Mouse (Mus musculus): ENCODE measurements at regions not wholly inside any gene's neighbourhood (a gene's known extent, or its start where the extent isn't known, plus 50 kb on each side); places are given as distances from the start of the nearest gene placed in this dataset.
"Not testable (repeated sequence)": the region's sequence is repeated elsewhere in the genome, so short reads cannot be mapped to it uniquely, and the experiment has no call there.

DNA sequence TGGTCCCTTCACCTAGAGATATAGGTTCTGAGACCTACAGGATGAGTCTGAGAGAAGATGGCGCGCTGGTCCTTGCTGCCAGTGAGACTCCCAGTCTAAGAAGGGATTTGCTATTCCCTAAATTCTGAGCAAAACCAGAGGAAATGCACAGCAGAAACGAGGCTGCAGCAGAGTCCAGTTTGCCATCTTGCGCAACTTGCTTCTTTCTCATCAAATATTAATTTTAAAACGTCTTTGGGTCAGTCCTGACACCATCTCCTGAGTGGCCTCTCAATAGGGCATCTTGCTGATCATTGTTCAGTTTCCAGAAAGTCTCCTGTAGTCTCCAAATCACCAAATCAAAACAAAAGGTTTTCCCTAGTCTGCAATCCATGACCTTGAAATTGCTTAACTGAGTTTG, 74.8 kb upstream of the Tcerg1l start:
- H3K4me3 ChIP-seq = no peak overlapping the region
- DNase-seq (ENCODE audit: low spot score) = no peak
- 82% methylated on average over 5 of the region's 5 CpGs for WGBS
- no peak overlapping the region for H3K27ac ChIP-seq
- H3K36me3 ChIP-seq = no peaks in the 10 kb centered on the region
- no peaks in the 10 kb centered on the region for H3K27me3 ChIP-seq (ENCODE audit: insufficient read depth, poor library complexity, severe bottlenecking)
- H3K9me3 ChIP-seq = no peaks in the 10 kb centered on the region
- no peaks in the 10 kb centered on the region for H3K4me1 ChIP-seq (replicated peaks)

DNA sequence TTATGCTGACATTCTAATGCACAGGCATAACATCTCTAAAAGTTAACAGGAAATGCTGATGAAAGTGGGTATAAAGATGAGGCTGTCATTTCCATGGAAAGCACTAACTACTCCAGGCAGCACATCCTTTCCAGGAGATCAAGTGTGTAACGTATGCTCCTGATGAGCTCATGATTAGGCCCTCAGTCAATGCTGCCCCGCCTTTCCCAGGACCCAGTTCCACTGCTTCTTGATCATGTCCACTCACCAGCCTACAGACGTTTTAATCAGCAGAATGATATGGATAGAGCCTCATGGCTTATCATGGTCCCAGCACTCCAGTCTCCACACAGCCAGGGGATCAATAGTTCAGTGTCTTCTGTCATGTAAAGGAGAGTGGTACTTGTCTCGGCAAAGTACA, 71.7 kb upstream of the Tcerg1l start:
- no peaks in the 10 kb centered on the region for H3K36me3 ChIP-seq
- 91% methylated on average over 4 of the region's 4 CpGs for WGBS
- no peaks in the 10 kb centered on the region for H3K4me1 ChIP-seq (replicated peaks)
- no peak for DNase-seq (ENCODE audit: low spot score)
- H3K9me3 ChIP-seq = no peaks in the 10 kb centered on the region
- H3K4me3 ChIP-seq = no peak overlapping the region
- H3K27ac ChIP-seq = no peak overlapping the region
- no peaks in the 10 kb centered on the region for H3K27me3 ChIP-seq (ENCODE audit: insufficient read depth, poor library complexity, severe bottlenecking)

DNA sequence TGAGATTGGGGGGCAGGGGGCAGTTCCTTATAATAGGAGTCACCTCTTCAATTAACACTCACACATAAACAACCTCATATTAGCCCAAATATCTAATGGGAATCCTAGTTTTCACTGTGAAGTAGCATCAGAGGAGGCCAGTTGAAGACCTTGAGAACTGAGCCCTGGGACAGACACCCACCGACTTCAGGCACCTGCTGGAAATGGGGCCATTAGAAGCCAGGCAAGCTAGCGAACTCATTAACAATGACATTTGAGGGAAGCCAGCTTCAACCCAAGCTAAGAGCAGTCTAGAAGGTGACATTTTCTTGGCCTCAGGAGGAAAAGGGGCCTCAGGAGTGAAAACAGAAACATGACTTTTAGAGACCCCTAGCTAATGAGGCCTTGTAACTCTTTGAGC, 70.9 kb upstream of the Tcerg1l start:
- DNase-seq (ENCODE audit: low spot score) = no peak
- 93% methylated on average over 2 of the region's 2 CpGs for WGBS
- Histone ChIP-seq H3K9me3 (no peaks in the 10 kb centered on the region), H3K27me3 (ENCODE audit: insufficient read depth, poor library complexity, severe bottlenecking) (no peaks in the 10 kb centered on the region), H3K4me1 (replicated peaks) (no peaks in the 10 kb centered on the region), H3K36me3 (no peaks in the 10 kb centered on the region), H3K27ac (no peak overlapping the region), H3K4me3 (no peak overlapping the region)

DNA sequence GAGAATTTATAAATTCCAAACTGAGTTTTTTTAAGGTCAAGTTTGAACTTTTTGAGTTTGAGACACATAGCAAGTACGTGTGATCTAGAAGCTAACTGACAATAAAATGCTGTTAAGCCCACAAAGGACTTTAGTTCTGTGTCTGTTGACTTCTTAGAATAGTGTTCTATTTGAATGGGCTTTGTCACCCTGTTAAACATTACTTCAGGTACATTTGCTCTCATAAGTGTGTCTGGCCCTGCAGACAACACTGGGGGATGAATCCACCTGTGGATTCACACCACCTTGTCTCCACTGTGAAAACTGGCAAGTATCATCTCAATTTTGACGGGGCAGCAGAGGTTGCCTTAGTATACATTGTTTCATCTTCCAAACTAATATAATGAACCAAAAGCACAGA, 70.5 kb upstream of the Tcerg1l start:
- H3K4me3 ChIP-seq = no peak overlapping the region
- WGBS = 88% methylated on average over 2 of the region's 2 CpGs
- H3K27ac ChIP-seq = no peak overlapping the region
- no peak for DNase-seq (ENCODE audit: low spot score)
- no peaks in the 10 kb centered on the region for H3K27me3 ChIP-seq (ENCODE audit: insufficient read depth, poor library complexity, severe bottlenecking)
- H3K36me3 ChIP-seq = no peaks in the 10 kb centered on the region
- H3K9me3 ChIP-seq = no peaks in the 10 kb centered on the region
- no peaks in the 10 kb centered on the region for H3K4me1 ChIP-seq (replicated peaks)

DNA sequence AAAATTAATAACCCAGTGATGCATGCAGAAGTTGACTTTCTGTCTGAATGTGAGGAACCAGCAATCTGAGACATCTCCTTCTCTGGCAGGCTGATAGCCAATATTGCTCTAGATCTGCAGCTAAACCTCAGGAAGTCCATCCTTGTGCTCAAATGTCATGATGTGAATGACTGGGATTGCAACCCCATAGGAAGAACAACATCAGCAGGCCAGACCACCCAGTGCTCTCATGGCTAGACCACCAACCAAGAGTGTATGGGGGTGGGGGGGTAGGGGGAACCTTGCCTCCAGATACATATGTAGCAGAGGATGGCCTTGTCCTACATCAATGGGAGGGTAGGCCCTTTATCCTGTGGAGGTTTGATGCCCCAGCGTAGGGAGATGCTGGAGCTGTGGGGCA, 69.9 kb upstream of the Tcerg1l start:
- no peaks in the 10 kb centered on the region for H3K27me3 ChIP-seq (ENCODE audit: insufficient read depth, poor library complexity, severe bottlenecking)
- H3K9me3 ChIP-seq = no peaks in the 10 kb centered on the region
- H3K27ac ChIP-seq = no peak overlapping the region
- H3K4me1 ChIP-seq (replicated peaks) = no peaks in the 10 kb centered on the region
- no peaks in the 10 kb centered on the region for H3K36me3 ChIP-seq
- 82% methylated on average over 1 of the region's 1 CpGs for WGBS
- H3K4me3 ChIP-seq = no peak overlapping the region
- no peak for DNase-seq (ENCODE audit: low spot score)

DNA sequence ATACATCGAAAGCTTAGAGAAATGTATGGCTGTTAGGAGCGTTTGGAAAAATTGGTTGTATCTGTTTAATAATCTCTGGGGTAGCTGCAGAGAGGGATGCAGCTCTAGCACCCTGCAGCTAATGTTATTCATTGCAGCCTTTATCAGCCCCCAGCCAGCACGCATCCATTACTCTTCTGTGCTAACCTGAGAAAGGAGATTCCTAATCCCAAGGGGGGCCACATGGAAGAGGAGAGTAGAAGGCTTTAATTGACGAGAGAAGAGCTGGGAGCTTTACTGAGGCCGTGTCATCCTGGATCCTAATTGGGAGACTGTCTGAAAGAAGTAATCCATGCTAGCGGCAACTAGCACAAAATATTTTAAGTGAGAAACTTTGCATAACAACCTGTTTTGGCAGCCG, 60.4 kb upstream of the Tcerg1l start:
- H3K27ac ChIP-seq = no peak overlapping the region
- peaks cover 11% of the 10 kb centered on the region; the same call in 1 of the 2 replicates for H3K4me1 ChIP-seq (replicated peaks)
- 48% methylated on average over 7 of the region's 7 CpGs for WGBS
- H3K36me3 ChIP-seq = no peaks in the 10 kb centered on the region
- no peak overlapping the region for H3K4me3 ChIP-seq
- no peaks in the 10 kb centered on the region for H3K27me3 ChIP-seq (ENCODE audit: insufficient read depth, poor library complexity, severe bottlenecking)
- DNase-seq (ENCODE audit: low spot score) = no peak
- H3K9me3 ChIP-seq = no peaks in the 10 kb centered on the region

DNA sequence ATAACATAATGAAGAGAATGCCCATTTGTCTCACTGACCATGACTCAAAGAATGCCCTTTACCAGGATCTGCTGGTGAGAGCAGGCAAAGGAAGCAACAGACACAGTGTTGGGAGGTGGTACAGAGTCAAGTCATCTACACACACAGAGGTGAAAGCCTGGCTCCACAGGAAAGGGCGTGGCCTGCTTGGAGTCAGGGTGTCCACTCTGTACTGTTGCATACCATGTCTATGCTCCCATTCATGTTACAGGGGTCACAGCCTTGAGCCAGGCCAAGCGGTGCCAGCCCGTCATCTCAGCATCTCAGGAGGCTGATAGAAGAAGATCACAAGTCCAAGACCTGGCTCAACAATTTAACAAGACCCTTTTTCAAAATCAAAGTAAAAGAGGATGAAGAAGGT, 57.8 kb upstream of the Tcerg1l start:
- no peaks in the 10 kb centered on the region for H3K36me3 ChIP-seq
- no peaks in the 10 kb centered on the region for H3K27me3 ChIP-seq (ENCODE audit: insufficient read depth, poor library complexity, severe bottlenecking)
- H3K9me3 ChIP-seq = no peaks in the 10 kb centered on the region
- no peak overlapping the region for H3K27ac ChIP-seq
- 83% methylated on average over 3 of the region's 3 CpGs for WGBS
- no peak for DNase-seq (ENCODE audit: low spot score)
- no peak overlapping the region for H3K4me3 ChIP-seq
- H3K4me1 ChIP-seq (replicated peaks) = peaks cover 11% of the 10 kb centered on the region; the same call in 1 of the 2 replicates

DNA sequence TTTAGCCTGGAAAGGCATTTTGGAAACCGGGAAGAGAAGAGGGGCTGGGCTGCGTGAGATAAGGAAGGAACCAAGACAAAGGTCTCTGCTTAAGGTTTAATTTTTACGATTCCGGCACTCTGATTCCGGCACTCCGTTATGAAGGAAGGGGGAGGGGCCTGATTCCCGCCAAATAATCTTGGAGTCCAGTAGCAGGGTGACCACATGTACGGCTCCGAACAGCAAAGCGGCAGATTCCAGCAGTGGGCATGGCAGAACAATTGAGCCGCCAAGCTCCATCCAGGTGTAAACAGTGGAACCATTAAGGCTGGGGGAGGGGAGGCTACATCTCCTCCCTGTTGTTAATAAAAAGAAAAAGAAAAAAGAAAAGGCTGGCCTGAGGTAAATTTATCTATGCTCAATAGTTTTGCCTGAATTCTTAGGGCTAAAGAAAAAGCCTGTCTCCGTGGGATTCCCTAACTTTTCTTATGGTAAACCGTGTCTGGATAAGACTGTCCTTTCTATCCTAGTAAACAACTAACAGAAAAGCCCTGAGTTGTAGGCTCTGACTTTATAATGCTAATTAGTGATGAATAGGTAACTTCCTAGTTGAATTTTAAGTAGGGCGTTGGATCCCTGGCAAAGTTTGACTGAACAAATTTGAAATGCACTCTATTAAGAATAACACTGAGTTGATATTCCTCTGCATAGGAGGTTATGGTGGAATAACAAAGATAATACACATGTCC, 57.1 kb upstream of the Tcerg1l start:
- H3K27me3 ChIP-seq (ENCODE audit: insufficient read depth, poor library complexity, severe bottlenecking); H3K4me3 ChIP-seq; DNase-seq (ENCODE audit: low spot score); H3K36me3 ChIP-seq; H3K9me3 ChIP-seq; H3K27ac ChIP-seq: not testable (repeated sequence)
- 51% methylated on average over 14 of the region's 14 CpGs for WGBS
- peaks cover 11% of the 10 kb centered on the region; the same call in 1 of the 2 replicates for H3K4me1 ChIP-seq (replicated peaks)

DNA sequence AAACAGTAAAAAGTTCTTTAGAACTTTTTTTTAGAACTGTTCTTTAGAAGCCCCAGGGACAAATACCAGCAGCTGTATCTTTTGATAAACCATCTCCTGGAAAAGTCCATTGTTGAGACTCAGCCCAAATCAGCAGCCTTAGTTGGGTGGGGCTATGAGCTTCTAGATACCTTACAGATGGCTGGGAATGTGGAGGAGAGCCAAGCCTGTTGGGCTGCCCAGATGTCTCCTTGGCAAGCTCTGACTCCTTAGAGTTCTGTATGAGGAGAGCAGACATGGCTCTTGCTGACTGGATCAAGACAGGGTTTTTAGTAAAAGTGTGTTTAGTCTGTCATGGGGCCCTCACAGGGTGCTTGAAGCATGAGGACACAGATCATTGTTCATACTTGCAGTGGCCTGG, 53.8 kb upstream of the Tcerg1l start:
- H3K27ac ChIP-seq = no peak overlapping the region
- no peaks in the 10 kb centered on the region for H3K9me3 ChIP-seq
- H3K36me3 ChIP-seq = no peaks in the 10 kb centered on the region
- no peak for DNase-seq (ENCODE audit: low spot score)
- no peak overlapping the region for H3K4me3 ChIP-seq
- H3K4me1 ChIP-seq (replicated peaks) = no peaks in the 10 kb centered on the region
- H3K27me3 ChIP-seq (ENCODE audit: insufficient read depth, poor library complexity, severe bottlenecking) = no peaks in the 10 kb centered on the region

DNA sequence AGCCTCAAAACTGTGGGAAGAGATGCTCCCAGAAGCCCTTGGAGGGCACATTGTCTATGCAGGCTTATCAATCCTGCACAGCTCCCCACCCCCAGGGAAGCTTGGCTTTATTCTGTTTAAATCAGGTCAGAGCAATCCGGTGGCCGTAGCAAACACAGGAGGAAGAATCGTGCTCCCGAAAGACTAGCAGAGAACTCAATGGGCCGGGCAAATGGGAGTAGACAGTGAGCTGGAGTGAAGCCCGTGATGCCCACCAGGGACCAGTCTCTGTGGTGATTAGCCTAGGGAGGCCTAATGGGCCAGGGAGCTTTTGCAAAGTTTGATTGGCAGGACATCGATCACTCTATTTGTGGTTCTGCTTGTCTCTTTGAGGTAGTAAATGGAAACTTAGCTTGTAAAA, 51.0 kb upstream of the Tcerg1l start:
- H3K4me3 ChIP-seq = no peak overlapping the region
- H3K36me3 ChIP-seq = no peaks in the 10 kb centered on the region
- no peak for DNase-seq (ENCODE audit: low spot score)
- 79% methylated on average over 7 of the region's 7 CpGs for WGBS
- H3K27ac ChIP-seq = no peak overlapping the region
- H3K27me3 ChIP-seq (ENCODE audit: insufficient read depth, poor library complexity, severe bottlenecking) = no peaks in the 10 kb centered on the region
- H3K4me1 ChIP-seq (replicated peaks) = no peaks in the 10 kb centered on the region
- H3K9me3 ChIP-seq = no peaks in the 10 kb centered on the region

Measured in hindbrain, embryonic 10.5 days (tissue).